Mouse (Mus musculus): ENCODE data around the gene Gcc2. TPM values are rescaled to one million over a fixed set of nuclear protein-coding genes. Genes with fewer than 3 reads are reported as not detected.
A peak's percentile ranks its signal among the peaks of the same experiment; 100 is the strongest.
"Not testable (repeated sequence)": the region's sequence is repeated elsewhere in the genome, so short reads cannot be mapped to it uniquely, and the experiment has no call there.

Gcc2 gene
- total RNA-seq, 1 experiment from 2014 or later, result 35.0 TPM

DNA sequence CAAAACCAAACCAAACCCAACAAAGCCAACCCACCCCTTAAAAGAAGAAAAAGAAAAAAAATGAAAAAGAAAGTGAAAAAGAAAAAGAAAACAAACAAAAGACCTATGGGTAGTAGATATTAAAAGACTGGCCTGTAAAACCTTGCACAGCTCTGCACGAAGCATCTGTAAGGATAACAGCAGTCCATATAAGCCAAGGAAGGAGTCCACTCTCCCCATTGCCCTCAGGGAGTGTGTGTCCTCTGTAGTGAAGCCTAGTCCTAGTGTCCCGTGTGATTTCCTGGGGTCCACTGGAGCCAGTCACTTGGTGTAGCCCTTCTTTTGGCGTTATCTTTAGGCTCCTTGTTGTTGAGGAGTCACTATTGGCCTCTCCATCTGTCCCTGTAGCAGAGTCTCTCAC lies 25.3 kb upstream of the Gcc2 start:
- ATAC-seq (replicated peaks; ENCODE audit: insufficient number of reproducible peaks, low FRiP score, low TSS enrichment, poor library complexity, severe bottlenecking), result not testable (repeated sequence)

- ATAC-seq (replicated peaks; ENCODE audit: insufficient number of reproducible peaks, low FRiP score, low TSS enrichment, poor library complexity, severe bottlenecking), result 0 out of 2 replicates have a peak, but pooled peaks have one; percentile 36
Observed at GRCm38 (mm10) chr10:58231088-58231487, 24.2 kb upstream of the Gcc2 start.

- peak; percentile 64 for ATAC-seq (replicated peaks; ENCODE audit: insufficient number of reproducible peaks, low FRiP score, low TSS enrichment, poor library complexity, severe bottlenecking)
Observed at GRCm38 (mm10) chr10:58231779-58232640, 23.3 kb upstream of the Gcc2 start.

GRCm38 (mm10) chr10:58232641-58232969 lies 22.7 kb upstream of the Gcc2 start, which contains the start of gene Duxf3:
Gene Duxf3 (minus strand): TSS chr10:58232675.
- ATAC-seq (replicated peaks; ENCODE audit: insufficient number of reproducible peaks, low FRiP score, low TSS enrichment, poor library complexity, severe bottlenecking), result peak; percentile 28

DNA sequence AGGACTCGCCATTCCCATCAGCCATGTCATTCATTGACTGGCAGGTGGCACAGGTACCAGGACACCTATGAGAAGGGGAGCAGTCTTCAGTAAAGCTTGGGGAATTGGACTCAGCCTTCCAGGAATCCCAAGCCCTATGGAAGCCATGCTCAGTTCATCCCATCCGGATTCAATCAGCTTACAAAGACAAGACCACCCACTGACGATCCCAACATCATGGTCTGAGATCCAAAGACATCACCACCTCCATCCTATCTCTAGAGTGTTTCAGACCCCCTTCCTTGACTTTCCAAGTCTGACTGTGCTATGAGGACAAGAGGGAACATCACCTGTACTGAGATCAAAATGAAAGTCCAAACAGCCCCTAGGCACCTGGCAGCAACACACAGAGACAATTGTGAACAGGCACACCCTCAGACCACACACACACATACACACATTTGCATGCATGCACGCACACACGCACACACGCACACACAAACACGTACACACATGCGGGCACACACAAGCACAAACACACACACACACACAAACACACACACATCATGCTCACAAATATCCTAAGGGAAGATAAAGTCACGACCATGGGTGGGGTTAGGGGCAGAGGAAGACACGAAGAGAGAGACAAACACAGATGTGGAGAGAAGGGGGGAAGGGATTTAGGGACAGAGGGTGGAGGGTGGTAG lies 22.1 kb upstream of the Gcc2 start:
- peak; percentile 20 for ATAC-seq (replicated peaks; ENCODE audit: insufficient number of reproducible peaks, low FRiP score, low TSS enrichment, poor library complexity, severe bottlenecking)

GRCm38 (mm10) chr10:58233740-58234121 lies 21.6 kb upstream of the Gcc2 start:
- not testable (repeated sequence) for ATAC-seq (replicated peaks; ENCODE audit: insufficient number of reproducible peaks, low FRiP score, low TSS enrichment, poor library complexity, severe bottlenecking)

DNA sequence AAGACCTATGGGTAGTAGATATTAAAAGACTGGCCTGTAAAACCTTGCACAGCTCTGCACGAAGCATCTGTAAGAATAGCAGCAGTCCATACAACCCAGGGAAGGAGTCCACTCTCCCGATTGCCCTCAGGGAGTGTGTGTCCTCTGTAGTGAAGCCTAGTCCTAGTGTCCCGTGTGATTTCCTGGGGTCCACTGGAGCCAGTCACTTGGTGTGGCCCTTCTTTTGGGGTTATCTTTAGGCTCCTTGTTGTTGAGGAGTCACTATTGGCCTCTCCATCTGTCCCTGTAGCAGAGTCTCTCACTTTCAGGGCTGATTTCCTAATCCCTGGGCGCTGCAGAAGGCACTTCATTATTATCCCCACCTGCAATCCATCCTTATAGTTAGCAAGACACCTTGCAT lies 20.3 kb upstream of the Gcc2 start:
- not testable (repeated sequence) for ATAC-seq (replicated peaks; ENCODE audit: insufficient number of reproducible peaks, low FRiP score, low TSS enrichment, poor library complexity, severe bottlenecking)

GRCm38 (mm10) chr10:58236613-58237012 lies 18.7 kb upstream of the Gcc2 start, which contains the start of gene Gm4981:
Gene Gm4981 (minus strand): TSS chr10:58236701.
- 0 out of 2 replicates have a peak, but pooled peaks have one; percentile 3 for ATAC-seq (replicated peaks; ENCODE audit: insufficient number of reproducible peaks, low FRiP score, low TSS enrichment, poor library complexity, severe bottlenecking)

GRCm38 (mm10) chr10:58238984-58239740 lies 16.1 kb upstream of the Gcc2 start:
- peak; percentile 55; the same call in 1 of the 2 replicates for ATAC-seq (replicated peaks; ENCODE audit: insufficient number of reproducible peaks, low FRiP score, low TSS enrichment, poor library complexity, severe bottlenecking)

GRCm38 (mm10) chr10:58249535-58249934 lies 5.8 kb upstream of the Gcc2 start:
- no peak for ATAC-seq (replicated peaks; ENCODE audit: insufficient number of reproducible peaks, low FRiP score, low TSS enrichment, poor library complexity, severe bottlenecking)

DNA sequence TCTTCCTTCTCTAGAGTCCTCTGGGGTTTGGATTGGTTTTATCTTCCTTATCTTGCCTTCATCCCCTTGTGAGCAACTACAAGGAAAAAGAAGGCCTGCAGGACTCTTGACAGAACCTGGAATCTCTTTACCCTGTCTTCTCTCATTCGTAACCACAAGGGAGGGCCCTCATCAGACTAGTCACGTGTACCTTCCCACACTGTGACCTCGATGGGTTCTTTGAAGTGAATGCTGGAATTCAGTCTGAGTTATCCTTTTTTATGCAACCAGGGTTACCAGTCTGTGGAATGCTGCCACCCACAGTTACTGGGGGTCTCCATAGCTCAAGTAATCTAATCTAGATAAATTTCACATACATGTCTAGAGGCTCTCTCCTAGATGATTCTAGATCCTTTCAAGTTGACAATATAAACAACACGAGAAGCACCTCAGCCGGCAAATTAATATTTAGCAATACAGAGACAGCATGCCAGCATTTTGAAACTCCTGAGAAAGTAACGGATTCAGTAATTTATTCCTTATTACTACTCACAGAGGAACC lies 592 bp upstream of the Gcc2 start:
- no peak for ATAC-seq (replicated peaks; ENCODE audit: insufficient number of reproducible peaks, low FRiP score, low TSS enrichment, poor library complexity, severe bottlenecking)

GRCm38 (mm10) chr10:58255954-58256353 lies 657 bp downstream of the Gcc2 start:
- ATAC-seq (replicated peaks; ENCODE audit: insufficient number of reproducible peaks, low FRiP score, low TSS enrichment, poor library complexity, severe bottlenecking), result no peak

GRCm38 (mm10) chr10:58258466-58258865 lies 3.2 kb downstream of the Gcc2 start:
- ATAC-seq (replicated peaks; ENCODE audit: insufficient number of reproducible peaks, low FRiP score, low TSS enrichment, poor library complexity, severe bottlenecking), result no peak

DNA sequence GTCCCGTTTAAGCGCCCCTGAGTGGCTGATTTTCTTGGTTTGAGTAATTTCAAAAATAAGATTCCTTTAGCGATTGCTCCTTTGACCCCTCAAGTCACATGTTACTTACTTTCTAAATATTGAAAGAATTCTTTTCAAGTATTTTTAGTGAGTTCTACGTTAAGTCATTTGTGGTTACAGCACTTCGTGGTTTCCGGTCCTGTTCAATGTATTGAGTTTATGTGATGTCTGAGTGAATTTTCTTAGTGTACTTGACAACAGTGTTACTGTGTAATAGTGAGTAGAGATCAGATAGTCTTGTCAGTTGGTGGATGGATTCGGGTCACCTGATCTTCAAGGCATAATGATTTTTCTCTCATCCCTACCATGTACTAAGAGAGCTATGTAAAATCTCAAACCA lies 26.9 kb downstream of the Gcc2 start:
- ATAC-seq (replicated peaks; ENCODE audit: insufficient number of reproducible peaks, low FRiP score, low TSS enrichment, poor library complexity, severe bottlenecking), result no peak

DNA sequence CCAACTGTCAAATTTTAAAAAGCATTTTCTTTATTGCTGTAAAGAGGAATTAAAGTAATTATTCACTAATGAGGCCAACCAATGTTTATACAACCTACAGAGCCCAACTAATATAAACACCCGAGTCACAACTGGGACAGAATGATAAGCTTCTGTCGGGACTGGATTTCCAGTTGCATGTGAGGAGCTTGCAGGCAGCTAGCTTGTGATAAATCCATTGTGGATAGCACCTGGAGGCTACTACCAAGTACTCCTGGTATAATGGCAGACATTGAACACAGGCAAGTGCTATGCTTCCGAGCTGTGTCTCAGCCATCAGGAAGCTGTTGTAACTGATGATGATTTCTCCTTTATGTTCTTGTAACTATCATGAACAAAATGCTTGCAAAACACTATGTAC lies 35.4 kb downstream of the Gcc2 start:
- ATAC-seq (replicated peaks; ENCODE audit: insufficient number of reproducible peaks, low FRiP score, low TSS enrichment, poor library complexity, severe bottlenecking), result no peak

- ATAC-seq (replicated peaks; ENCODE audit: insufficient number of reproducible peaks, low FRiP score, low TSS enrichment, poor library complexity, severe bottlenecking), result no peak
Observed at GRCm38 (mm10) chr10:58294246-58294645, 38.9 kb downstream of the Gcc2 start.

DNA sequence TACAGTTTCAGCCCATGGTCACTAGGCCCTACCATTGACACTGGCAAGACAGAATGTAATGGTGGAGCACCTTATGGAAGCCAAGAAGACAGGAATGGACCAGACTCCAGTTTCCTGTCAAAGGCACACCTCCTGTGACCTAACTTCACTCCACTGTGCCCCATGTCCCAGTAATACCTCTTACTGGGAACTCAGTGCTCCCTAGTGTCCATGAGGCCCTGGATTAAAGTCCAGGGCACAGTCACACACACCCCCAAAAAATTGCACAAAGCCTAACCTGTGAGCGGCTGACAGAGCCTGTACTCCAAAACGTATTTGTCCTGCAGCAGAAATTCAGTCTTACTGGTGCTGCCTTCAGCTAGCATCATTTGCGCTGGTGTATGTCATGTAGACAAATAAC lies 40.3 kb downstream of the Gcc2 start:
- no peak for ATAC-seq (replicated peaks; ENCODE audit: insufficient number of reproducible peaks, low FRiP score, low TSS enrichment, poor library complexity, severe bottlenecking)

DNA sequence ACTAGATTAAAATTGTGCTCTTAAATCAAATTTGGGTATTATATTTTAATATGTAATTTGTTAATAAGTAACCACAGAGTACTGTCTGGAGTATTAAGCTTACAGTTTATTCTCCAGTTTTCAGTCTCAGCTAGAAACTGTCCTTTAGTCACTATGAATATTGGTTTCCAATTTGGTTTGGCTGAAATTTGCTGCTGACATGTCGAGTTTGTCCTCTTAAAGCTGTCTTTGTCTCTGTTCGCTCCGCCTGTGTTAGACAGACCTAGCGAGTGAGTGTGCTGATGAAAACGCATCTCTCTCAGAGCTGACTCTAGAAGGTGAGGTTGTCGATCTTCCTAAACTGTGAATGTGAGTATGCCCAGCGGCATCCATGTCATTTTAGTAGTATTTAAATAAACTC lies 49.7 kb downstream of the Gcc2 start:
- no peak for ATAC-seq (replicated peaks; ENCODE audit: insufficient number of reproducible peaks, low FRiP score, low TSS enrichment, poor library complexity, severe bottlenecking)

GRCm38 (mm10) chr10:58306897-58307296 lies 51.6 kb downstream of the Gcc2 start:
- ATAC-seq (replicated peaks; ENCODE audit: insufficient number of reproducible peaks, low FRiP score, low TSS enrichment, poor library complexity, severe bottlenecking), result no peak

All from monocyte, adult 5-6 weeks (primary cell).